Mouse (Mus musculus) heart, postnatal 25 days (tissue): Measurements from ENCODE around the gene Col16a1. TPM values are rescaled to one million over a fixed set of nuclear protein-coding genes. Genes with fewer than 3 reads are reported as not detected.

Source experiments
- DNase-seq: peaks from one replicate; pipeline ENCODE4 v3.0.0; 2022; ENCODE audit warnings: low spot score
- intact Hi-C: fragments of 180-260 bp; cut with DNase I; formaldehyde crosslinking; loops from one replicate; pipeline ENCODE4 v1.15.1; 2025
- total RNA-seq, 2 experiments: library from RNA; stranded (reverse); gene quantifications; 2 replicates each; pipeline ENCODE4 v1.2.3; 2021

The Col16a1 gene
- total RNA-seq, 2 experiments from 2014 or later = 9.1 to 9.3 TPM

DNA sequence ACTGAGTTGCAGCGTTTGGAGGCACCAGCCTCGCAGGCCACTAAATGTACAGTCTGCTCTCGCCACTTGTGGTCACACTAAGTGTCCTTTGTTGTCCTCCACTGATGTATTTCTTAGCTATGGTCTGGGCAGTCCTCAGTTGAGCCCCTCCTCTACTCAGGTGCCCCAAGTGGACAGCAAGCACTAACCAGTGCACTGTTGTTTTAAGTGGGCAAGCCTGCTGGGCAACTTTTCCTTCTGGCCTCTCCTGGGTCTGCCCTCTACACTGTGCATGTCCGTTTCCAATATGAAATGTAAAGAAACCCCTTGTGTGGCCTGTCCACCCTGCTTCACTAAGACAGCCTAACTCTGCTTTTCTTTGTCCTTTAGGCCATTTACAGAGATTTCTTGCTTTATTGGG, 76.5 kb downstream of the Col16a1 start:
- intact Hi-C loops = no loop called here
- no peak for DNase-seq

DNA sequence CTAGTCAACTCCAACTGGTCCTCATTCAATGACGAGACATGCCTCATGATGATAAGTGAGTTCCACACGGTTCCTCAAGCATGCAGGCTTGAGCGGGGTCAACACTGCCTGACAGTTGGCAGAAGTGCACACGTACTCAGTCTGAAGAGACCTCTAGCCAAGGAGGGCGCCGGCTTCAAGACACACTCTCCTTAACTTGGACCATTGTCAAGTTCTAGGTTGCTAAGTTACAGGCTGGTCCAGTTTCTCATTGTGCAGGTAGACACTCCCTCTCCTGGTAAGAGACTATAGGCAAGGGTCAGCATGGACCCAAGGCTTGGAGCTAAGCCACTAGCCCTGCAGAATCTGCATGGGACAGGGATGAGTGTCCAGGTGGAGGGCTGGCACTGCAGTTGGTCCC, 77.5 kb downstream of the Col16a1 start:
- intact Hi-C loops = no loop called here

DNA sequence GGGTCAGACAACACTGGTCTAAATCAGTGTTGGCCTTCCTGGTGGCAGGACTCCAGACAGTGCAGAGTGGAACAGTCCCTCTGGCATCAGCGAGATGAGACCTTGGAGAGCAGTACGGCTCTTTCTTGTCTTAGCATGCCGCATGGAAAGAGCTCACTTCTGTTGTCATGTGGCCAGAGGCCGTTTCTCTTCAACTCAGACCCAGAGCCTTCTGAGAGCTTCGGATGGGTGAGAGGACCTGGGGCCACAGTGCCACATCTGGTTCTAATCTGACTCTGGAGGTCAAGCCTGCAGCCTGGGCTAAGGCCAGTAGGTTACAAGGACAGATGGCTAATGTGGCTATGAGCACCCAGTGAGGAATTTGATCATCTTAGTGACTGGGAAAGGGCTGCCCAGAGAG, 78.3 kb downstream of the Col16a1 start:
- intact Hi-C loops = no loop called here
- no peak for DNase-seq

More for the DNA sequence above, 77.5 kb downstream of the Col16a1 start:
- DNase-seq = no peak

DNA sequence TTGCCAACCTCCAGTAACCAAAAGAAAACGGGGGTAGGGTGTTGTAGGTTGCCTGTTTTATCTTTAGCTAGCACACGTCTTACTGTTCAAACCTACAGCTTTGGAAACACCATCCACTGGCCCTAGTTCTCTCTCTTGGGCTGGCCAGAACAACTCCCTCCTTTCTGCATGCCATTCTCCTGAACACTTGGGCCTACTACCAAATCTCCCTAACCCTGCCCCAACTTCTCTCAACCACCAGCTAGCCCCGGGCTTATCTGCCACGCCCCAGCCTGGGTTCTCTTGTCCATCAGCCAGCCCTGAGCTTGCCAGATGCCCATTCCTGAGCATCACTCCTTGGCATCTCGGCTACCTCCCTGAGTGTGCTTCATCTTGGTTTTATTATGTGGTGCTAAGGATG, 81.3 kb downstream of the Col16a1 start:
- intact Hi-C loops = no loop called here
- DNase-seq = no peak

DNA sequence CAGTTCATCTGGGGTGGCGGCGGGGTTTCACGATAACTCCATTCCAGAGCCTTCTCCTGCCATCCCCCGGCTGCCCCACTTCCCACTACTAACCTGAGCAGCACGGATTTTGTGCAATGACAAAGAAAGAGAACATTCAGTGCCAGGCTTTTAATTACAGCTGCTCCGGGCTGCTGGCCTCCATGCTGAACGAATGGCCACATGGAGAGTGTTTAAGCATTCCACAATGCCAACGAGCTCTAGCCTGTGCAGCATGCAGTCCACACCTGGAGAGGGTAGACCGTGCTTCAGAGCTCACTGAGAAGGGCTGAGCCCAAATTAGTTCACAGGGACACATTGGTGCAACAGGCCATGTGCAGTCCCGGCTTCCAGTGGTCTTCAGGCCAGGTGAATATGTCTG, 82.4 kb downstream of the Col16a1 start:
- no peak for DNase-seq
- intact Hi-C loops = no loop called here

DNA sequence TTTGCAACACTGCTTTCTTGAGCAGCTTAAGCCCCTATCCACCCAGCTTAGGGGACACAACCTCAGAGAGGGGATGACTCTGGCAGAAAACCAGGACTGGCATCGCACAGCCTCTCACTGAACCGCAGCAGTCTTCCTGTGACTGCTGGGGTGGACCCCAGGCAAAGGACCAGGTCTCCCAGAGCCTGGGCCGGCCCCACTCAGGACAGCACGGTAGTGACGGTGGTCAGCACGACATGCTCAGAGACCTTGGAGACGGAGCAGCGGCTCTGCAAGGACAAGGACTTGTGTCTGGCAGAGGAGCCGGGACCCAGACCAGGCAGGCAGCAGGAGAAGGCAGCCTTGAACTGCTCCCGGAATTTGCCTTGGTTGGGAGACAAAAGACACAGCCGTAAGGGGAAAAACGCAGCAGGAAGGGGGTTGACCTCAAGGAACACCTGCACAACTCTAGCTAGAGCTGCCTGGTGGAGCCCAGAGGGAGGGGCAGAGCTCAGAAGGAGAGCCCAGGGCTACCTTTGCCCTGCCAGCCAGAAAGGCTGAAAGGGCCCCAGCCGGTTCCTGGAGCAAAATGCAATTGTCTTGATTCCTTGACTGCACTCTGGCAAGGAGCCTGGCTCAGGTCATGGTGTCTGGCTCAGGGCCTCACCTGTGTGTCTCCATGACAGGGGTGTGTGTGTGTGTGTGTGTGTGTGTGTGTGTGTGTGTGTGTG, 83.2 kb downstream of the Col16a1 start:
- no peak for DNase-seq
- intact Hi-C loops = no loop called here

DNA sequence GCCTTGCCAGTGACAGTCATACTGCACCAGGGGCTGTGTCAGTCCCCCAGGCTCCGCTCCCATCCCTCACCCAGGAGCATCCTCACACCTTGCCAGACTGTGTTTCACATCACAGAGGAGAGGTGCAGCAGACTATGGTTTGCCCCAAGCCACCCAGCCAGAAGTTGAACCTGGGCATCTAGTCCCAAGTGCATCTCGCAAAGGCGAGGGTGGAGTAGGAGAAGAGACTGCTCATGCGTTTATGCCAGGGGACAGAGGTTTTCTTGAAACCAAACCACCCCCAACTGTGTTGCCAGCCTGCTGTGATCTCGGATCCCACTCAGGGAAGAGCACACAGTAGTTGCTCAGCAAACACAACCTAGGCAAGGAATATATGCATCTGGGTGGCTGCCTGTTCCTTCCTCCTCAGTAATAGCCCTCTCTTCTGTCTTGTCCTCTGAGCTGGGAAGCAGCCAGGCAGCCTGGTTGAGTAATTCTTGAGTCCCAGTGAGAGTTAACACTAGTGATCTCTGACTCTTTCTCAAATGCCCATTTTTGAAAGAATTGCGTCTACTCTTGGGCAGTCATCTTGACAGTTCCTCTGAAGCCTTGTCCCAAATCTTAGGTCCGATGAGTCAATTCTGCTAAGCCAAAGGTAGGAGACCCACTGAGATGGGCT, 83.9 kb downstream of the Col16a1 start:
- no peak for DNase-seq
- intact Hi-C loops = no loop called here

DNA sequence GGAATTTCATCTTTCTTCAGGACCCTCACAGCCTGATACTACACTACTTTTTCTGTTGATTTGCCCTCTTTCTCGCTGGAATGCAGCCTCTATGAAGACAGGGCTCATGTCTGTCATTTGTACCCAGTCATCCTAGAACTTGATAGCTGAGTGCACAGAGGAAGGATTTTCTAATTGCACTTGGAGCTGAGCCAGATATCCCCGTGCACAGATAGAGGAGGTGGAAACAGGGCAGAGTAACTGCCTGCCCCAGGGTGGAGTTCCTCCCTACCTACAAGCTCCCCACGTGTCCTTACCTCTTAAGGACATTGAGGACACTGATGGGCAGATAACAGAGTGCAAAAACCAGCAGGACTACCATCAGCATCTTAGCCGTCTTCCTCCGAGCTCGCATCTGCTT, 85.8 kb downstream of the Col16a1 start:
- no peak for DNase-seq
- intact Hi-C loops = no loop called here

DNA sequence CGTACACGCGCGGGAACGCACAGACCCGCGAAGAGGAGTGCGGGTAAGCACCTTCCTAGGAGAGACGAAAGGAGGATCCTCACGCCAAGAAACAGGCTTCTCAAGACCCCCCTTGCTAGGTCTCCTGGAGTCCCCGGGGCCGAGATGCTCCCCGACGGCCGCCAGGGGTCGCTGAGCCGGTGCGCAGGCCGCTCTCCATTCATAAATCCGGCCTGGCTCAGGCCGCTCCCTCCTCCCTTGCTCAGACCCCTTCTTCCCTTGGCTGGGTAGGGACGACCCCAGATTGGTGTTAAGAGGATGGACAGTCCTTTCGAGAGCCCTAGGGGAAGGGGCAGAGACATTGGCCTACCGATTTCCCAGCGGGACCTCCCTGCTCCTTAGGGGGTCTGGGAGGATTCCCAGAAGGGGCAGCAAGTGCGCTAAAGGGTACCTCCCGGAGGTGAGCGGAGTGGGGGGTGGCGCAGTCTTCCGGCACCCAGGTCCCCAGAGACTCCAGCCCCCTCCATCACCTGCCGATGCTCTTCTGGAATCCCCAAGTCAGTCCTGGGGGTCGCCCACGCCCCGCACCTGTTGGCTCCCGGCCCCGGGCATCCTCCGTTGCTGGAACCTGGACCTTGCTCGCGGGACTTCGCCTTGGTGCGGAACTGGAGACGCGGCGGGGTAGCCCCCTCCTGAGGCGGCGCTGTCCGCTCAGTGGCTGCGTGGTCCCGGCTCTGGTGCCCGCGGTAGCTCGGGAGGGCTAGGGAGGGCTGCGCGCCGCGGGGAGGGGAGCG, 91.0 kb downstream of the Col16a1 start:
- peak; percentile 49 for DNase-seq
- intact Hi-C loops = loop anchor here (1.0 to 5.0 kb wide), 2 partner anchors 51 to 109 kb away; no protein-coding TSS in a partner anchor

DNA sequence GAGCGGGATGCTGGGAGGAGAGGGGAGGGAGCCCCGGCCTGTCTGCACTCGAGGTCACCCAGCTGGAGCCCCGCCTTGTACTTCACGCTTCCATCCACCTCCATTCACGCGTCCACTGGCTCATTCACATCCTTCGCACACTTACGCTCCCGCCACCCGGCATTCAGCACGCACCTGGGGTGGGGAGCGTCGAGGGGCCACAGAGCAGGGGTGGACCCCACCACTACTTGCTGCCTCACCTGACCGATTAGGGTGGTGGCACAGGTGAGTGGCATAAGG, 91.5 kb downstream of the Col16a1 start, which contains the start of gene Hcrtr1:
TSS of gene Hcrtr1 (minus strand) at position 146 of the 279 bp plus-strand sequence.
- intact Hi-C loops = loop anchor here (5.0 kb wide), 1 partner anchor 108 kb away; no protein-coding TSS in a partner anchor
- DNase-seq = no peak

DNA sequence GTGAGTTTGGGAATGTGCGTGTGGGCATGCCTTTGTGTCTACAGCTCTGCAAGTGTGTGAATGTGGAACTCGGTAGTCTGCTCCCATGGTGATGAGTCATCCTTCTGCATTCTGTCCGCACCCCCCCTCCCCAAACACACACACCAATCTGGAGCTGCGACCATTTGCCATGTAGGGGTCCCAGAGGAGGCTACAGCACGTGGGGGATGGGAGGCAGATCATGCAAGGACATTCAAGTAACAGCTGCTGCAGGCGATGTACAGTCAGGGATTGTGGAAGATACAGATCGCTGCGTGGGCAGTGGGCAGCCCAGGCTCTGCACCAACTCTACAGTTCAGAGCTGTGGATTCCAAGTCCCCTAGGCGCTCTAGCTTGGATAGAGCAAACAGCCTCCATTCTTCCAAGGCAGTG, 93.4 kb downstream of the Col16a1 start:
- DNase-seq = no peak
- intact Hi-C loops = no loop called here

DNA sequence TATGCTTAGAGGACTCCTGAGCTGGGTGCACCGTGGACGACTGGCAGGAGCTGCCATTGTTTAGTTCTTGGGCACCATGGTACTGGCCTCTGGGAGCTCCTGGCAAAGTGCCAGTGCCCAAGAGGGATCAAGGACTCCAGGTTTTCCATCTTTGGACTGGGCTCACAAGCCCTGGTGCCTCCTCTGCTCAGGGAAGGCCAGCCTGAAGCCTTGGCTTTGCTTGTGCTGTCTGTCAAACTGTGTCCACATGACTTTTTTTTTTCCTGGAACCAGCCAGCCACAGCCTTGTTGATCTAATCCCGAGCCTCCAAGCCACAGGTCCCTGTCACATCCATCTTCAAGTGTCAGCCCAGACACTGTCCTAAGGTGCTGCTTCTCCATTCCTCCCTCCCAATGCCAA, 94.1 kb downstream of the Col16a1 start:
- DNase-seq = no peak
- intact Hi-C loops = no loop called here

DNA sequence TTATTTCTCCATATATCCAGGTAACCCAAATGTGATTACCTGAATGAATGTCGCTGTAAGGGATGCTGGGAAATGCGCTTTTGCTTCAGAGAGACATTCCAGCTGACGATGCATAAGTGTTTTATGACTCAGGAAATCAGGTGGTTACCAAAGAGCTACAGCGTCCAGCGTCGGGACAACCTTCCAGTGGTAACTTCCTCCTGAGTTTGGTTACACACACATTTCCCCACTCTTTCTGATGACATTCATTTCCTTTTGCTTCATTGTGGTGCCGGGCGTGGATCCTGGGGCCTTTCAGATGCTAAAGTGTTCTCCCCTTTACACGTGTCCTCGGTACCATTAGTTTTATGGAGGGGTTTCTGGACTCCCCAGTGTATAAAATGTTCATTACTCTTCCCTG, 100.8 kb downstream of the Col16a1 start:
- intact Hi-C loops = no loop called here
- no peak for DNase-seq

Other genes starting within 250 kb of the Col16a1 start
- 100 to 1,000 TPM; 192 to 205 TPM for gene Ptp4a2, start 236.6 kb upstream of the Col16a1 start, total RNA-seq
- gene Spocd1, start 118.6 kb upstream of the Col16a1 start, total RNA-seq = under 1 TPM in 1 of 2 experiments, not detected in 1; 0.08 TPM
- gene Adgrb2, start 63.0 kb upstream of the Col16a1 start, total RNA-seq = 1 to 10 TPM; 2.3 to 2.6 TPM
- gene Pef1, start 54.7 kb downstream of the Col16a1 start, total RNA-seq = 10 to 100 TPM; 34.7 to 36.6 TPM
- gene Hcrtr1, start 91.5 kb downstream of the Col16a1 start, total RNA-seq = not detected
- 10 to 100 TPM; 56.0 to 69.2 TPM for gene Tinagl1, start 127.3 kb downstream of the Col16a1 start, total RNA-seq
- not detected for gene Gm853, start 174.6 kb downstream of the Col16a1 start, total RNA-seq
- 1 to 10 TPM; 2.2 to 3.0 TPM for gene Serinc2, start 231.4 kb downstream of the Col16a1 start, total RNA-seq